Mouse (Mus musculus) heart, embryonic 11.5 days (tissue): ENCODE measurements around the gene Arid1b. TPM values are rescaled to one million over a fixed set of nuclear protein-coding genes. Genes with fewer than 3 reads are reported as not detected.

Source experiments
- ATAC-seq: fragments of 200-750 bp; cut with Nextera tagmentation; replicated peaks from 2 replicates; pipeline ENCODE4 v1.8.0; 2017; ENCODE audit warnings: moderate library complexity; ENCODE audit not compliant: insufficient number of reproducible peaks, low FRiP score, low TSS enrichment
- H3K27ac ChIP-seq: fragments of 300-500 bp; sonication (generic); 2 replicates; pipeline ENCODE4 v1.5.1; 2014; ENCODE audit warnings: mild to moderate bottlenecking, low read depth, low read length
- H3K27me3 ChIP-seq: fragments of 300-500 bp; sonication (generic); 2 replicates; pipeline ENCODE4 v1.6.1; 2014; ENCODE audit warnings: mild to moderate bottlenecking, low read length, mixed read lengths; ENCODE audit not compliant: control insufficient read depth, insufficient read depth
- H3K36me3 ChIP-seq: fragments of 300-500 bp; sonication (generic); 2 replicates; pipeline ENCODE4 v1.6.1; 2014; ENCODE audit warnings: mild to moderate bottlenecking, low read length, moderate library complexity, mixed read lengths; ENCODE audit not compliant: control insufficient read depth, insufficient read depth
- H3K4me1 ChIP-seq: fragments of 300-500 bp; sonication (generic); 2 replicates; pipeline ENCODE4 v1.6.1; 2014; ENCODE audit warnings: low read length; ENCODE audit not compliant: control insufficient read depth, insufficient read depth
- H3K4me2 ChIP-seq: fragments of 300-500 bp; sonication (generic); 2 replicates; pipeline ENCODE4 v1.6.1; 2014; ENCODE audit warnings: mild to moderate bottlenecking, moderate library complexity
- H3K4me3 ChIP-seq: fragments of 300-500 bp; sonication (generic); 2 replicates; pipeline ENCODE4 v1.5.1; 2014; ENCODE audit warnings: low read depth, low read length
- H3K9ac ChIP-seq: fragments of 300-500 bp; sonication (generic); 2 replicates; pipeline ENCODE4 v1.6.1; 2014; ENCODE audit warnings: mild to moderate bottlenecking, low read depth, low read length, moderate library complexity
- H3K9me3 ChIP-seq: fragments of 300-500 bp; sonication (generic); replicated peaks from 2 replicates; pipeline ENCODE4 v1.6.1; 2016; ENCODE audit warnings: low read length; ENCODE audit not compliant: control insufficient read depth
- WGBS: fragments of 180-500 bp; shearing (Covaris S2); extraction: QIAGEN DNeasy Blood & Tissue Kit; methylation state at CpG from one replicate; pipeline ENCODE4 v1.1.7; 2014; ENCODE audit not compliant: insufficient replicate concordance; 5-methylcytosine and 5-hydroxymethylcytosine counted together
- polyA plus RNA-seq: library from polyadenylated mRNA; unstranded; fragments of >200 nt; fragmentation: Nextera tagmentation; extraction: Ambion mirVana; gene quantifications from 2 replicates; pipeline ENCODE4 v1.2.1, GENCODE M21; 2014

Gene Arid1b
- polyA plus RNA-seq, 1 experiment from 2014 or later: 8.2 TPM

GRCm38 (mm10) chr17:5178534-5178933, 184.4 kb downstream of the Arid1b start:
- Histone ChIP-seq H3K27me3 (no peaks in the 10 kb centered on the region), H3K4me1 (peaks cover 40% of the 10 kb centered on the region), H3K4me2 (no peak overlapping the region), H3K9me3 (no peaks in the 10 kb centered on the region), H3K9ac (no peak overlapping the region), H3K27ac (peak overlapping the region; percentile 7; the same call in 1 of the 2 replicates), H3K4me3 (no peak overlapping the region), H3K36me3 (no peaks in the 10 kb centered on the region)
- ATAC-seq: no peak
- WGBS: 77% methylated on average over 10 of the region's 10 CpGs

GRCm38 (mm10) chr17:5179004-5179403, 184.9 kb downstream of the Arid1b start:
- Histone ChIP-seq H3K4me3 (no peak overlapping the region), H3K27ac (peak overlapping the region; percentile 7; the same call in 1 of the 2 replicates), H3K36me3 (no peaks in the 10 kb centered on the region), H3K4me1 (peaks cover 40% of the 10 kb centered on the region), H3K27me3 (no peaks in the 10 kb centered on the region), H3K4me2 (no peak overlapping the region), H3K9ac (no peak overlapping the region), H3K9me3 (no peaks in the 10 kb centered on the region)
- ATAC-seq: no peak
- WGBS: 32% methylated on average over 7 of the region's 7 CpGs

- Histone ChIP-seq H3K27ac (0 out of 2 replicates have a peak overlapping the region, but pooled peaks have one; percentile 7), H3K4me2 (no peak overlapping the region), H3K4me1 (peaks cover 40% of the 10 kb centered on the region), H3K4me3 (no peak overlapping the region), H3K27me3 (no peaks in the 10 kb centered on the region), H3K9ac (no peak overlapping the region), H3K36me3 (no peaks in the 10 kb centered on the region), H3K9me3 (no peaks in the 10 kb centered on the region)
- ATAC-seq: no peak
- WGBS: 78% methylated on average over 5 of the region's 5 CpGs
These were observed 185.3 kb downstream of the Arid1b start for GRCm38 (mm10) chr17:5179412-5179811.

GRCm38 (mm10) chr17:5179925-5180525, 185.9 kb downstream of the Arid1b start:
- Histone ChIP-seq H3K4me2 (no peak overlapping the region), H3K9ac (no peak overlapping the region), H3K9me3 (no peaks in the 10 kb centered on the region), H3K4me3 (no peak overlapping the region), H3K27ac (no peak overlapping the region), H3K36me3 (no peaks in the 10 kb centered on the region), H3K4me1 (peaks cover 35% of the 10 kb centered on the region), H3K27me3 (no peaks in the 10 kb centered on the region)
- ATAC-seq: peak; percentile 88
- 82% methylated on average over 4 of the region's 4 CpGs for WGBS

- WGBS: 85% methylated on average over 6 of the region's 6 CpGs
- no peaks in the 10 kb centered on the region for H3K36me3 ChIP-seq
- H3K4me1 ChIP-seq: peaks cover 31% of the 10 kb centered on the region
- no peak overlapping the region for H3K4me3 ChIP-seq
- H3K27ac ChIP-seq: no peak overlapping the region
- no peaks in the 10 kb centered on the region for H3K9me3 ChIP-seq
- H3K9ac ChIP-seq: no peak overlapping the region
- no peak for ATAC-seq
- no peaks in the 10 kb centered on the region for H3K27me3 ChIP-seq
- H3K4me2 ChIP-seq: no peak overlapping the region
These were observed 186.8 kb downstream of the Arid1b start for GRCm38 (mm10) chr17:5180925-5181324.

- Histone ChIP-seq H3K27ac (no peak overlapping the region), H3K4me2 (no peak overlapping the region), H3K4me1 (peaks cover 27% of the 10 kb centered on the region), H3K36me3 (no peaks in the 10 kb centered on the region), H3K9me3 (no peaks in the 10 kb centered on the region), H3K27me3 (no peaks in the 10 kb centered on the region), H3K9ac (no peak overlapping the region), H3K4me3 (no peak overlapping the region)
- WGBS: 72% methylated on average over 4 of the region's 4 CpGs
- no peak for ATAC-seq
These were observed 188.4 kb downstream of the Arid1b start for GRCm38 (mm10) chr17:5182493-5182892.

- Histone ChIP-seq H3K36me3 (no peaks in the 10 kb centered on the region), H3K4me1 (peaks cover 18% of the 10 kb centered on the region; the same call in 1 of the 2 replicates), H3K27ac (no peak overlapping the region), H3K9ac (no peak overlapping the region), H3K9me3 (no peaks in the 10 kb centered on the region), H3K4me3 (no peak overlapping the region), H3K27me3 (no peaks in the 10 kb centered on the region), H3K4me2 (no peak overlapping the region)
- 72% methylated on average over 4 of the region's 4 CpGs for WGBS
- no peak for ATAC-seq
These were observed 191.4 kb downstream of the Arid1b start for GRCm38 (mm10) chr17:5185501-5185900.

GRCm38 (mm10) chr17:5187546-5187945, 193.4 kb downstream of the Arid1b start:
- no peak overlapping the region for H3K4me2 ChIP-seq
- no peaks in the 10 kb centered on the region for H3K36me3 ChIP-seq
- H3K9me3 ChIP-seq: no peaks in the 10 kb centered on the region
- H3K4me3 ChIP-seq: no peak overlapping the region
- 87% methylated on average over 2 of the region's 2 CpGs for WGBS
- H3K9ac ChIP-seq: no peak overlapping the region
- H3K27me3 ChIP-seq: no peaks in the 10 kb centered on the region
- no peak overlapping the region for H3K27ac ChIP-seq
- no peak for ATAC-seq
- peaks cover 14% of the 10 kb centered on the region; the same call in 1 of the 2 replicates for H3K4me1 ChIP-seq

GRCm38 (mm10) chr17:5188400-5188799, 194.3 kb downstream of the Arid1b start:
- no peak overlapping the region for H3K4me3 ChIP-seq
- H3K27me3 ChIP-seq: no peaks in the 10 kb centered on the region
- H3K36me3 ChIP-seq: no peaks in the 10 kb centered on the region
- H3K4me1 ChIP-seq: peaks cover 15% of the 10 kb centered on the region; the same call in 1 of the 2 replicates
- no peak overlapping the region for H3K4me2 ChIP-seq
- no peak overlapping the region for H3K27ac ChIP-seq
- no peaks in the 10 kb centered on the region for H3K9me3 ChIP-seq
- no peak overlapping the region for H3K9ac ChIP-seq
- 83% methylated on average over 7 of the region's 7 CpGs for WGBS
- no peak for ATAC-seq
